Mouse (Mus musculus) lung, postnatal 25 days (tissue): Measurements from ENCODE around the gene Cfap58.

Experiments
- DNase-seq: peaks from one replicate; pipeline ENCODE4 v3.0.0; 2022; ENCODE audit warnings: low spot score

Cfap58 gene

GRCm38 (mm10) chr19:47979446-47979845, 42.0 kb downstream of the Cfap58 start:
- DNase-seq, result no peak

- DNase-seq, result no peak
Measured at GRCm38 (mm10) chr19:47980241-47980640, 42.8 kb downstream of the Cfap58 start.

GRCm38 (mm10) chr19:47985606-47986213, 48.2 kb downstream of the Cfap58 start:
- DNase-seq, result no peak

GRCm38 (mm10) chr19:47987986-47988385, 50.5 kb downstream of the Cfap58 start:
- no peak for DNase-seq

GRCm38 (mm10) chr19:47988456-47988855, 51.0 kb downstream of the Cfap58 start:
- peak; percentile 10 for DNase-seq

GRCm38 (mm10) chr19:47988880-47989574, 51.6 kb downstream of the Cfap58 start:
- no peak for DNase-seq

- DNase-seq, result no peak
Measured at GRCm38 (mm10) chr19:47989575-47989891, 52.1 kb downstream of the Cfap58 start.

GRCm38 (mm10) chr19:48001240-48001639, 63.8 kb downstream of the Cfap58 start:
- DNase-seq, result no peak

- DNase-seq, result no peak
Measured at GRCm38 (mm10) chr19:48001774-48002173, 64.3 kb downstream of the Cfap58 start.

- no peak for DNase-seq
Measured at GRCm38 (mm10) chr19:48008771-48009413, 71.4 kb downstream of the Cfap58 start.

- no peak for DNase-seq
Measured at GRCm38 (mm10) chr19:48009586-48010331, 72.3 kb downstream of the Cfap58 start.

GRCm38 (mm10) chr19:48020103-48020502, 82.6 kb downstream of the Cfap58 start:
- no peak for DNase-seq

- DNase-seq, result no peak
Measured at GRCm38 (mm10) chr19:48021435-48021834, 84.0 kb downstream of the Cfap58 start.

- no peak for DNase-seq
Measured at GRCm38 (mm10) chr19:48022763-48023162, 85.3 kb downstream of the Cfap58 start.

- DNase-seq, result no peak
Measured at GRCm38 (mm10) chr19:48023726-48024125, 86.3 kb downstream of the Cfap58 start.

GRCm38 (mm10) chr19:48025366-48025765, 87.9 kb downstream of the Cfap58 start:
- no peak for DNase-seq

- no peak for DNase-seq
Measured at GRCm38 (mm10) chr19:48026882-48027281, 89.4 kb downstream of the Cfap58 start.

- DNase-seq, result no peak
Measured at GRCm38 (mm10) chr19:48039554-48039953, 102.1 kb downstream of the Cfap58 start.

GRCm38 (mm10) chr19:48047315-48047714, 109.8 kb downstream of the Cfap58 start:
- no peak for DNase-seq

- DNase-seq, result no peak
Measured at GRCm38 (mm10) chr19:48049361-48049760, 111.9 kb downstream of the Cfap58 start.

GRCm38 (mm10) chr19:48063289-48063688, 125.8 kb downstream of the Cfap58 start:
- DNase-seq, result no peak

- peak; percentile 26 for DNase-seq
Measured at GRCm38 (mm10) chr19:48079718-48080117, 142.2 kb downstream of the Cfap58 start.

- no peak for DNase-seq
Measured at GRCm38 (mm10) chr19:48081456-48081855, 144.0 kb downstream of the Cfap58 start.
